Mouse (Mus musculus): ENCODE measurements at regions not wholly inside any gene's neighbourhood (a gene's known extent, or its start where the extent isn't known, plus 50 kb on each side); places are given as distances from the start of the nearest gene placed in this dataset.

DNA sequence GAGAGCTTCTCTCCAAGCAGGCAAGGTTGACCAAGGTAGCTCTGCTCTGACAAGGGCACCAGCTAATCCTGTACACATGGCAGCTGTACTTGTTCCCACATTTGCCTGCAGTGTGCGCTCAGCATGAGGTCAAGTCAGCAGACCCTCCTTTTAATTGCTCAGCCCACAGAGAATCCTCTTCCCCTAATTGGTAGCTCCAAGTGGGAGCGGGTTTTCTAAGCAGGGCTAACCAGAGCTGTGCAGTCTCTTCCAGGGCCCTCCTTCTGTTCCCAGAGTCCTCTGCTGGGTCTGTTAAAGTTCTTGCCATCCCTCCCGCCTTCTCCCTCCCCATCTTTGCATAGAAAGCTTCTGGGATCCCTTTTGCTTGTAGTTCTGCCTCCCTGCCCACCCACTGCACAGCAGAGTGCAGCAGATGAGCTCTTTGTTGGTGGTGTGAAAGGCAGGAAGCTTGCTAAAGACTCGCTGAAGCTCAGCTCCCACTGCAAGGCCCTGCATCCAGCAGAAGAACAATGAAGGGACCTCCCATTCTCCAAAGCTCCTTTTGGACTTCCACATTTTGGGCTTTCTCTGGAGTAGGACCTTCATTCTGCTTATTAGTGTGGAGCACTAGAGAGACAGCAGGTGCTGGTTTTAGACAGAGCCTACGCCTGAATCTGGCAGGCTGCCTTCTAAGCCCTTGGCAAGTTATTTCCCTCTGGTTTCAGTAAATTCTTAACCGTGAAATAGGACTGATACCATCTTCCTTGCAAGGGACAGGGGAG, 235.3 kb upstream of the Serp2 start:
- 39% methylated on average over 6 of the region's 6 CpGs for WGBS (ENCODE audit: insufficient replicate concordance)
- H3K4me3 ChIP-seq (ENCODE audit: low read depth, low read length), result no peak overlapping the region
- no peak overlapping the region for H3K9ac ChIP-seq (ENCODE audit: low read depth, low read length)
- H3K27ac ChIP-seq (ENCODE audit: low read depth, low read length), result no peak overlapping the region
- H3K27me3 ChIP-seq (ENCODE audit: control insufficient read depth, insufficient read depth, low read length), result no peaks in the 10 kb centered on the region
- H3K4me1 ChIP-seq (ENCODE audit: control insufficient read depth, insufficient read depth, low read length), result peaks cover 16% of the 10 kb centered on the region
- H3K36me3 ChIP-seq (ENCODE audit: control insufficient read depth, insufficient read depth, low read length), result no peaks in the 10 kb centered on the region
- no peak for ATAC-seq (replicated peaks; ENCODE audit: insufficient number of reproducible peaks, low FRiP score, low TSS enrichment)
- H3K4me2 ChIP-seq, result no peak overlapping the region
- H3K9me3 ChIP-seq (replicated peaks; ENCODE audit: control insufficient read depth, low read length), result no peaks in the 10 kb centered on the region

DNA sequence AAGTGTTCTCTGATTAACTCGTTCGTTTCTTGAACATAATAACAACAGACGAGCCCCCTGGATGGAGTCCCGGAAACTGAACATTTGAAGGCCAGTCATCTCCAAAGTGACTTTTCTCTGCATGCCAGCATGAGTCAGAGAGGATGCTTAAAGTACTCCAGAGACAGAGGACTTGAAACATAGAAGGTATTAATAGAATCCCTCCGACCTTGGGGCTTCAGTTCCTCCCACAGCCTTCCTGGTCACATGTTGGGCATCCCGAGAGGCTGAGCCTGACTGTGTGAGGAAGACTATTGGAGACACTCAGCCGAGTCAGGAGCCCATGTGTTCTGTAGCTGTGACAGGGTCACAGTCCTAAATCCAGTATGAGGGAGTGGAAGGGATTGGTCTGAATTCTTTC, 232.7 kb upstream of the Serp2 start:
- 40% methylated on average over 7 of the region's 7 CpGs for WGBS (ENCODE audit: insufficient replicate concordance)
- H3K27me3 ChIP-seq (ENCODE audit: control insufficient read depth, insufficient read depth, low read length), result no peaks in the 10 kb centered on the region
- H3K4me2 ChIP-seq, result no peak overlapping the region
- no peaks in the 10 kb centered on the region for H3K9me3 ChIP-seq (replicated peaks; ENCODE audit: control insufficient read depth, low read length)
- no peak overlapping the region for H3K9ac ChIP-seq (ENCODE audit: low read depth, low read length)
- no peak overlapping the region for H3K4me3 ChIP-seq (ENCODE audit: low read depth, low read length)
- no peaks in the 10 kb centered on the region for H3K36me3 ChIP-seq (ENCODE audit: control insufficient read depth, insufficient read depth, low read length)
- ATAC-seq (replicated peaks; ENCODE audit: insufficient number of reproducible peaks, low FRiP score, low TSS enrichment), result no peak
- peak overlapping the region; percentile 57; the same call in 1 of the 2 replicates for H3K27ac ChIP-seq (ENCODE audit: low read depth, low read length)
- peaks cover 13% of the 10 kb centered on the region for H3K4me1 ChIP-seq (ENCODE audit: control insufficient read depth, insufficient read depth, low read length)

DNA sequence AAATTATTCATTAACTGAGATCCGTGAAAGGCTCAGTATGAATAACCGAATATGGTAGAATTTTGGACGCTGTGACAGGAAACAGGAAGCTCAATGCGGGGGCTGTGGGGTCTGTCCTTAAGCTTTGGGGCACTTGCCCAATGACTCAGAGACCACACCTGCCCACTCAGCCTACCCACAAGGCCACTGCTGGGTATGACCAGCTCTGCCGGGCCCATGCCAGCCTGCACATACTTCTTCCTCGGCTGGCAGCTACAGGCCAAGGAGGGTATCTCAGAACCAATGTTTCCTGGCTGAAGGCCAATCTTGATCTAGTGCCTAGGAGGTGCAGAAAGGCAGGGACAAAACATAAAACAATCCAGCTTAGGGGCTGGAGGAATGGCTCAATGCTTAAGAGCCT, 230.9 kb upstream of the Serp2 start:
- Histone ChIP-seq H3K27me3 (ENCODE audit: control insufficient read depth, insufficient read depth, low read length) (no peaks in the 10 kb centered on the region), H3K4me1 (ENCODE audit: control insufficient read depth, insufficient read depth, low read length) (peaks cover 13% of the 10 kb centered on the region), H3K27ac (ENCODE audit: low read depth, low read length) (no peak overlapping the region), H3K9ac (ENCODE audit: low read depth, low read length) (no peak overlapping the region), H3K4me3 (ENCODE audit: low read depth, low read length) (no peak overlapping the region), H3K4me2 (no peak overlapping the region), H3K36me3 (ENCODE audit: control insufficient read depth, insufficient read depth, low read length) (no peaks in the 10 kb centered on the region), H3K9me3 (replicated peaks; ENCODE audit: control insufficient read depth, low read length) (no peaks in the 10 kb centered on the region)
- ATAC-seq (replicated peaks; ENCODE audit: insufficient number of reproducible peaks, low FRiP score, low TSS enrichment), result no peak
- WGBS (ENCODE audit: insufficient replicate concordance), result 74% methylated on average over 6 of the region's 6 CpGs

DNA sequence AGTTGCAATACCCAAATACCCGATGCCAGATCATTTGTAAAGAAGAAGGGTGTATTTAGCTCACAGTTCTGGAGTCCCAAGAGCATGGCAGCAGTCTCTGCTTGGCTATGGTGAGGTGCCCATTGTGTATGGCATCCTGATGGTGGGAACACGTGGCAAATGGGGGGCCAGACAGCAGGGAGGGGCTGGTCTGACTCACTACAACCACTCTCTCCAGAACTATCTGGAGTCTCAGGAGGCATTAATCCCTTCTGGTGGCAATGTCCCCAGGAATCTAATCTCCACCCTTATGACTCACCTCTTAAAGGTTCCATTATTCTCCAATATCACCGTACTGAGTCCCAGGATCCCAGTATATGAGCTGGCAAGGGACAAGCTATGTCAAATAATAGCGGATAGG, 229.5 kb upstream of the Serp2 start:
- Histone ChIP-seq H3K9ac (ENCODE audit: low read depth, low read length) (no peak overlapping the region), H3K27me3 (ENCODE audit: control insufficient read depth, insufficient read depth, low read length) (no peaks in the 10 kb centered on the region), H3K36me3 (ENCODE audit: control insufficient read depth, insufficient read depth, low read length) (no peaks in the 10 kb centered on the region), H3K4me3 (ENCODE audit: low read depth, low read length) (no peak overlapping the region), H3K4me2 (no peak overlapping the region), H3K27ac (ENCODE audit: low read depth, low read length) (no peak overlapping the region), H3K4me1 (ENCODE audit: control insufficient read depth, insufficient read depth, low read length) (peaks cover 15% of the 10 kb centered on the region), H3K9me3 (replicated peaks; ENCODE audit: control insufficient read depth, low read length) (no peaks in the 10 kb centered on the region)
- no peak for ATAC-seq (replicated peaks; ENCODE audit: insufficient number of reproducible peaks, low FRiP score, low TSS enrichment)
- 76% methylated on average over 4 of the region's 4 CpGs for WGBS (ENCODE audit: insufficient replicate concordance)

DNA sequence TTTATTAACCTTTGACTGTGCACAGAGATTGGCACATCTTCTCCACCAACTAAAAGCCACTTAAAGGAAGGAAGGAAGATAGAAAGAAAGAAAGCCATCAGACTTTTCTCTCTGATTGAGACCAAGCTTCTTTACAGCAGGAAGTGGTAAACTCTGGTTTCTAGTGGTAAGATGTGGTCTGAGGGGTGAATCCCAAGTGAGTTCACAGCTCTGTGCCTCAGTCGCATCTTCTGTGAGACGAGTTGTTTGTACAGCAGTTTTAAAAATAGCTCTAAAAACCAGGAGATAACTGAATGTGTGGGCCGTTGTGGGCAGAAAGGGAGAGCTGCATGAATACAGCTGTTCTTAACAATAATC, 224.8 kb upstream of the Serp2 start:
- 0 out of 2 replicates have a peak overlapping the region, but pooled peaks have one; percentile 2 for H3K27ac ChIP-seq (ENCODE audit: low read depth, low read length)

DNA sequence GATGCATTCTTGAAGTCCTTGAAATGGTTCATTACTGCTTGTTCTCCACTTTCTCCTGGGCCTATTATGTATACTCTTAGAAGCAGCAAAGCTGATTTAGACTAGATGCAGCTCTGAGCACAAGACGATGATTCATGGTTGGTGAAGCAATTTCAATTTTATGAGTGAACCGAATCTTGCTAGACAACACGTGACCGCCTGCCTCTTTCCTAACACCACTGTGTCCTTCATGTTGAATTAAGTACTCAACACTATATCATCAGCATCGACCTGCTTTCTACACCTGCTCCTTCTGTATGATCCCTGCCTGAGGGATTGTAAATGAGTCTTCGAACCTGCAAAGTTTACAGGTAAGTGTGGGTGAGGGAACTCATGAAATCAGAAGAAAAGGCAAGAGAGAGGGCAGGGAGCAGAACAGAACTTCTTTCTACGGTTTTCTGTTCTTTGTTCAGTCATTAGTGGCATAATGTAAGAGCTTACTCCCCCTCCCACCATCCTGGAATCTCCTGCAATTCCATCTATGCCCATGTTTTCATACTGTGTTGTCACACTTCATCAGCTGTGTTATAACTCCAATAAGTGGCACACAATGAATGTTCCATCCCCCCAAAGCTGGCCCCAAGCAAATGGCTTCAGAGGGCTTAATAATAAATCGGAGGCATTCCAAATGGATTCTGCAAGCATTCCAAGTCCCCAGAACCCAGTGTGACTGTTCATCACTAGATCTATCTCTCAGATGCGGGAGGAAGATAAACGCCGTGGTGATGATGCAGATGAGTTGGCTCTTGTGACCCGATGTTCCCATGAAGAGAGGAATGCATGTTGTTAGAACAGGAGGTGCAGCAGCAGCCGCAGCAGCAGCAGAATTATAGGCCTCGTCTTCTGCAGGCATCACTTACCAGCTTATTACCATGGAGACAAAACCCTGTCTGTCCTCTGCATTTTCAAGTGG, 224.2 kb upstream of the Serp2 start:
- H3K27ac ChIP-seq (ENCODE audit: low read depth, low read length), result no peak overlapping the region
- peaks cover 17% of the 10 kb centered on the region; the same call in 1 of the 2 replicates for H3K4me1 ChIP-seq (ENCODE audit: control insufficient read depth, insufficient read depth, low read length)
- H3K9ac ChIP-seq (ENCODE audit: low read depth, low read length), result no peak overlapping the region
- no peak overlapping the region for H3K4me2 ChIP-seq
- WGBS (ENCODE audit: insufficient replicate concordance), result 72% methylated on average over 14 of the region's 14 CpGs
- H3K36me3 ChIP-seq (ENCODE audit: control insufficient read depth, insufficient read depth, low read length), result no peaks in the 10 kb centered on the region
- no peak overlapping the region for H3K4me3 ChIP-seq (ENCODE audit: low read depth, low read length)
- H3K9me3 ChIP-seq (replicated peaks; ENCODE audit: control insufficient read depth, low read length), result no peaks in the 10 kb centered on the region
- no peaks in the 10 kb centered on the region for H3K27me3 ChIP-seq (ENCODE audit: control insufficient read depth, insufficient read depth, low read length)
- ATAC-seq (replicated peaks; ENCODE audit: insufficient number of reproducible peaks, low FRiP score, low TSS enrichment), result no peak

More for the DNA sequence above, 224.8 kb upstream of the Serp2 start:
- no peaks in the 10 kb centered on the region for H3K36me3 ChIP-seq (ENCODE audit: control insufficient read depth, insufficient read depth, low read length)
- no peak for ATAC-seq (replicated peaks; ENCODE audit: insufficient number of reproducible peaks, low FRiP score, low TSS enrichment)
- H3K27me3 ChIP-seq (ENCODE audit: control insufficient read depth, insufficient read depth, low read length), result no peaks in the 10 kb centered on the region
- no peak overlapping the region for H3K4me2 ChIP-seq
- H3K4me1 ChIP-seq (ENCODE audit: control insufficient read depth, insufficient read depth, low read length), result peaks cover 17% of the 10 kb centered on the region; the same call in 1 of the 2 replicates
- H3K4me3 ChIP-seq (ENCODE audit: low read depth, low read length), result no peak overlapping the region
- WGBS (ENCODE audit: insufficient replicate concordance), result 24% methylated on average over 3 of the region's 3 CpGs
- no peaks in the 10 kb centered on the region for H3K9me3 ChIP-seq (replicated peaks; ENCODE audit: control insufficient read depth, low read length)
- no peak overlapping the region for H3K9ac ChIP-seq (ENCODE audit: low read depth, low read length)

DNA sequence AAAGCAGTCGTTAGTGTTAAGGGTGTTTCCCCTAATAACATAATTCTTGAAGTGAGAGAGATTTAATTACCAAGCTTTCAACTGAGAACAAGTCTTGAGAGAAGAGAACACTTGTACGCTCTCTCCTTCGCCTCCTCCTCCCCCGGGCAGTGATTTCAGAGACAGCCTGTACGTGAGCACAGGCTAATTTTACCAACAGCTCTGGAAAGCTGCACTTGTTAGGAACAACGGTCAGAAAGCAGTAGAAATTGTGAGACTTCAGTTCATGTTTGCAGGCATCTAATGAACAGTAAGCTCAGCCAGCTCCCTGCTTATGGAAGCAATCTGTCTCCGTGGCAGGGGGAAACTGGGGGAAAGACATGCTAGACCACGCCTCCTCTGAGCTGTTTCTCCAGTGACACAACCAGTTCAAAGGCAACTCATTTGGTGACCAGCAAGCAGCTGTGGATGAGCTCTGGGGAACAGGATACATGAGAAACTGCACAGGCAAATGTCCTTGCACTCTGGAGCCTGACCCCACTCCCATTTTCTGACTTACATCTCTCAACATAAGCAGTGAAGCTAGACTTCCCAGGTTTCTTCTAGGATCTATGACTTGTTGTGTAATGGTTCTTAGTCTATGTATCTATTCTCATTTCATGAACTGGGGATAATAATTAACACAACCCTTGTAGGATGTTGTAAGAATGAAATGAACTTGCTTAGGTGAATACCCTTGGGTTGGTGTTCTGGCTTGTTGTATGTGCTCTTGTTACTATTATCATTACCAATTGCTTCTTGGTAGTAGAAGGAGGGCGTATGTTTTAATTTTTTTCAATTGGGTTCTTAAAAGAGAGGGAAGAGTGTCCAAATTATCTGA, 222.1 kb upstream of the Serp2 start:
- WGBS (ENCODE audit: insufficient replicate concordance), result 41% methylated on average over 9 of the region's 9 CpGs

DNA sequence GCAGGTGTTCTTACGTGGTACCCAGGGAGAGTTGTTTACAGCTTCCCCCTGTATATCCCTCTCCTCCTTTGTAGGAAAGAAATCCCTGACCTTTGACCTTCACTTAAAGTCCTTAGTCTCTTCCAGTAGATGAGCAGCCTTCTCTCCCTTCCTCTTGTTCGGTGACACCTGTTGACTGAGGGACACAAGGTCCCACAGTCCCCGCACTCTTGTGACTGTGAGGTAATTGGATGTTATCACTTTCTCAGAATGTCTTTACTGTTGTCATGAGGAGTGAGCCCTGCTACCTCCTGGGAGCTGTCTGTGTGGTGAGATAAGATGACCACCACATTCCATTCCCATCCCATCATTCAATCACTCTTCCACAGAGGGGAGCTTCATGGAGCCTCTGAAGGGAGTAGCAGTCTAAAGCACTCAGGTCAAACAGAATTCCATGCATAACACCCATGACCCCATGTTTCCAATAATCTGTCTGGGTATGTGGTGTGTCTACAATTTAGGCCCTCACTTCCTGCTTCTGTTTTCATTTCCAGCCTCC, 218.8 kb upstream of the Serp2 start:
- WGBS (ENCODE audit: insufficient replicate concordance), result 13% methylated on average over 3 of the region's 3 CpGs
- H3K9ac ChIP-seq (ENCODE audit: low read depth, low read length), result no peak overlapping the region
- H3K27me3 ChIP-seq (ENCODE audit: control insufficient read depth, insufficient read depth, low read length), result no peaks in the 10 kb centered on the region

More for the DNA sequence above, 222.1 kb upstream of the Serp2 start:
- Histone ChIP-seq H3K27ac (ENCODE audit: low read depth, low read length) (no peak overlapping the region), H3K4me2 (no peak overlapping the region), H3K27me3 (ENCODE audit: control insufficient read depth, insufficient read depth, low read length) (no peaks in the 10 kb centered on the region), H3K9me3 (replicated peaks; ENCODE audit: control insufficient read depth, low read length) (no peaks in the 10 kb centered on the region), H3K4me3 (ENCODE audit: low read depth, low read length) (no peak overlapping the region), H3K9ac (ENCODE audit: low read depth, low read length) (no peak overlapping the region), H3K36me3 (ENCODE audit: control insufficient read depth, insufficient read depth, low read length) (no peaks in the 10 kb centered on the region), H3K4me1 (ENCODE audit: control insufficient read depth, insufficient read depth, low read length) (peaks cover 25% of the 10 kb centered on the region)
- no peak for ATAC-seq (replicated peaks; ENCODE audit: insufficient number of reproducible peaks, low FRiP score, low TSS enrichment)

More for the DNA sequence above, 218.8 kb upstream of the Serp2 start:
- ATAC-seq (replicated peaks; ENCODE audit: insufficient number of reproducible peaks, low FRiP score, low TSS enrichment), result peak; percentile 73
- Histone ChIP-seq H3K9me3 (replicated peaks; ENCODE audit: control insufficient read depth, low read length) (no peaks in the 10 kb centered on the region), H3K4me1 (ENCODE audit: control insufficient read depth, insufficient read depth, low read length) (peaks cover 20% of the 10 kb centered on the region), H3K36me3 (ENCODE audit: control insufficient read depth, insufficient read depth, low read length) (no peaks in the 10 kb centered on the region), H3K27ac (ENCODE audit: low read depth, low read length) (peak overlapping the region; percentile 7; the same call in 1 of the 2 replicates), H3K4me2 (no peak overlapping the region), H3K4me3 (ENCODE audit: low read depth, low read length) (no peak overlapping the region)
